Mouse (Mus musculus): ENCODE measurements at regions not wholly inside any gene's neighbourhood (a gene's known extent, or its start where the extent isn't known, plus 50 kb on each side); places are given as distances from the start of the nearest gene placed in this dataset.

GRCm38 (mm10) chr8:82665131-82665530 lies 108.8 kb downstream of the Zfp330 start:
- DNase-seq (ENCODE audit: extremely low read depth), result no peak
- no peak overlapping the region for H3K9ac ChIP-seq (ENCODE audit: insufficient read depth, low read depth)
- in situ Hi-C loops (cut with MboI; ENCODE audit: low pct_ligation_motif_present, low pct_unique_long_range_greater_than_20kb, low sequenced_read_pairs) (no loop called here), dilution Hi-C loops (cut with MboI; ENCODE audit: extremely low pct_ligation_motif_present, extremely low pct_unique_long_range_greater_than_20kb, low sequenced_read_pairs) (no loop called here)
- H3K27me3 ChIP-seq (replicated peaks), result no peaks in the 10 kb centered on the region
- no peaks in the 10 kb centered on the region for H3K79me2 ChIP-seq (replicated peaks; ENCODE audit: control insufficient read depth, extremely low read depth, insufficient read depth, poor library complexity, severe bottlenecking)
- H3K4me3 ChIP-seq (replicated peaks in 1 of 3; ENCODE audit: low read depth in 2 of 3, low read length in 2 of 3, poor library complexity in 1 of 3), result no peak overlapping the region
- H3K9me3 ChIP-seq (replicated peaks; ENCODE audit: low read length), result no peaks in the 10 kb centered on the region
- TF ChIP-seq POLR2AphosphoS2 (IDR thresholded peaks at IDR 0.05; ENCODE audit: low read depth, low read length), result no peak
- no peak for TF ChIP-seq ELF1 (IDR thresholded peaks at IDR 0.05; ENCODE audit: low read depth, low read length)
- no peak for TF ChIP-seq JUN (IDR thresholded peaks at IDR 0.05; ENCODE audit: insufficient read depth, low read depth, low read length)
- no peak for TF ChIP-seq MAX (IDR thresholded peaks at IDR 0.05; ENCODE audit: low read length)
- TF ChIP-seq SIN3A (IDR thresholded peaks at IDR 0.05; ENCODE audit: low read length), result no peak
- H3K36me3 ChIP-seq (replicated peaks in 1 of 2; ENCODE audit: control insufficient read depth in 1 of 2, insufficient read depth in 1 of 2, low read length in 1 of 2), result peaks cover 17 to 24% of the 10 kb centered on the region in 2 experiments
- no peak overlapping the region for H3K4me2 ChIP-seq (ENCODE audit: insufficient read depth, low read depth, poor library complexity, severe bottlenecking)
- H3K4me1 ChIP-seq (ENCODE audit: control insufficient read depth in 1 of 2, insufficient read depth in 2 of 2), result no peaks in the 10 kb centered on the region; a peak in 1 of 4 replicates
- H3K27ac ChIP-seq (ENCODE audit: insufficient read depth, low read depth), result no peak overlapping the region

GRCm38 (mm10) chr8:82640502-82640901 lies 133.5 kb downstream of the Zfp330 start:
- no peak for TF ChIP-seq MAX (IDR thresholded peaks at IDR 0.05; ENCODE audit: low read length)
- no peak for TF ChIP-seq ZMIZ1 (IDR thresholded peaks at IDR 0.05; ENCODE audit: low read depth, low read length)
- TF ChIP-seq POLR2AphosphoS2 (IDR thresholded peaks at IDR 0.05; ENCODE audit: low read depth, low read length), result no peak
- TF ChIP-seq CHD2 (IDR thresholded peaks at IDR 0.05; ENCODE audit: low read length), result no peak
- no peak for TF ChIP-seq MAZ (IDR thresholded peaks at IDR 0.05; ENCODE audit: low read depth, low read length)
- TF ChIP-seq ZKSCAN1 (IDR thresholded peaks at IDR 0.05; ENCODE audit: borderline replicate concordance, low read depth, low read length), result no peak
- no peak for TF ChIP-seq JUND (conservative IDR thresholded peaks at IDR 0.05; ENCODE audit: low read depth, low read length)
- TF ChIP-seq CHD1 (IDR thresholded peaks at IDR 0.05; ENCODE audit: low read depth, low read length), result no peak
- TF ChIP-seq MAFK (IDR thresholded peaks at IDR 0.05; ENCODE audit: insufficient replicate concordance, low read length), result no peak
- TF ChIP-seq ETS1 (conservative IDR thresholded peaks at IDR 0.05; ENCODE audit: low read depth, low read length), result no peak
- TF ChIP-seq E2F4 (IDR thresholded peaks at IDR 0.05; ENCODE audit: insufficient replicate concordance, low read depth, low read length), result no peak
- TF ChIP-seq USF1 (IDR thresholded peaks at IDR 0.05; ENCODE audit: low read depth, low read length), result no peak
- no peak for TF ChIP-seq JUN (IDR thresholded peaks at IDR 0.05; ENCODE audit: insufficient read depth, low read depth, low read length)
- no peak for TF ChIP-seq MEF2A (IDR thresholded peaks at IDR 0.05; ENCODE audit: borderline replicate concordance, low read depth, low read length)
- no peak for TF ChIP-seq SIN3A (IDR thresholded peaks at IDR 0.05; ENCODE audit: low read length)
- no peak for TF ChIP-seq USF2 (conservative IDR thresholded peaks at IDR 0.05; ENCODE audit: low read depth, low read length)
- no peak for TF ChIP-seq CTCF (conservative IDR thresholded peaks at IDR 0.05 in 1 of 2, IDR thresholded peaks at IDR 0.05 in 1 of 2; ENCODE audit: low read depth in 2 of 2, low read length in 2 of 2)
- H3K4me1 ChIP-seq (ENCODE audit: control insufficient read depth in 1 of 2, insufficient read depth in 2 of 2), result peaks cover 0 to 5% of the 10 kb centered on the region in 2 experiments; a peak in 1 of 4 replicates
- no peaks in the 10 kb centered on the region for H3K79me2 ChIP-seq (replicated peaks; ENCODE audit: control insufficient read depth, extremely low read depth, insufficient read depth, poor library complexity, severe bottlenecking)
- H3K27ac ChIP-seq (ENCODE audit: insufficient read depth, low read depth), result no peak overlapping the region
- dilution Hi-C loops (cut with MboI; ENCODE audit: extremely low pct_ligation_motif_present, extremely low pct_unique_long_range_greater_than_20kb, low sequenced_read_pairs), result no loop called here
- no peak overlapping the region for H3K9ac ChIP-seq (ENCODE audit: insufficient read depth, low read depth)
- H3K4me3 ChIP-seq (replicated peaks in 1 of 3; ENCODE audit: low read depth in 2 of 3, low read length in 2 of 3, poor library complexity in 1 of 3), result no peak overlapping the region
- no peaks in the 10 kb centered on the region for H3K27me3 ChIP-seq (replicated peaks)
- in situ Hi-C loops (cut with MboI; ENCODE audit: low pct_ligation_motif_present, low pct_unique_long_range_greater_than_20kb, low sequenced_read_pairs), result no loop called here
- no peak overlapping the region for H3K4me2 ChIP-seq (ENCODE audit: insufficient read depth, low read depth, poor library complexity, severe bottlenecking)
- H3K9me3 ChIP-seq (replicated peaks; ENCODE audit: low read length), result no peaks in the 10 kb centered on the region
- peak; percentile 21 for DNase-seq (ENCODE audit: extremely low read depth)
- peaks cover 6 to 13% of the 10 kb centered on the region in 2 experiments for H3K36me3 ChIP-seq (replicated peaks in 1 of 2; ENCODE audit: control insufficient read depth in 1 of 2, insufficient read depth in 1 of 2, low read length in 1 of 2)
